Mouse (Mus musculus): ENCODE measurements around the gene Nkx2-9. TPM values are rescaled to one million over a fixed set of nuclear protein-coding genes. Genes with fewer than 3 reads are reported as not detected.

The Nkx2-9 gene
- polyA plus RNA-seq, 1 experiment: 0.18 TPM

- no peak for TF ChIP-seq POLR2A (IDR thresholded peaks at IDR 0.05; ENCODE audit: borderline replicate concordance, extremely low read depth, low read depth, low read length)
- no peak for TF ChIP-seq CTCF (IDR thresholded peaks at IDR 0.05; ENCODE audit: insufficient read depth, low read length)
- peak; percentile 34 for DNase-seq
- Histone ChIP-seq H3K4me1 (ENCODE audit: control insufficient read depth, insufficient read depth, low read length) (no peaks in the 10 kb centered on the region; the same call in 1 of the 2 replicates), H3K4me3 (replicated peaks; ENCODE audit: extremely low read depth, low read depth, low read length) (no peak overlapping the region)
- 2% methylated on average over 57 of the region's 57 CpGs for WGBS
Observed at GRCm38 (mm10) chr12:56611504-56612348, 1.4 kb downstream of the Nkx2-9 start.

GRCm38 (mm10) chr12:56610851-56611250 is 2.2 kb downstream of the Nkx2-9 start:
- no peak for DNase-seq
- no peaks in the 10 kb centered on the region; the same call in 1 of the 2 replicates for H3K4me1 ChIP-seq (ENCODE audit: control insufficient read depth, insufficient read depth, low read length)
- no peak overlapping the region for H3K4me3 ChIP-seq (replicated peaks; ENCODE audit: extremely low read depth, low read depth, low read length)
- 23% methylated on average over 6 of the region's 6 CpGs for WGBS
- TF ChIP-seq POLR2A (IDR thresholded peaks at IDR 0.05; ENCODE audit: borderline replicate concordance, extremely low read depth, low read depth, low read length): no peak
- TF ChIP-seq CTCF (IDR thresholded peaks at IDR 0.05; ENCODE audit: insufficient read depth, low read length): no peak

- peak; percentile 14 for DNase-seq
- no peak overlapping the region for H3K4me3 ChIP-seq (replicated peaks; ENCODE audit: extremely low read depth, low read depth, low read length)
- H3K4me1 ChIP-seq (ENCODE audit: control insufficient read depth, insufficient read depth, low read length): no peaks in the 10 kb centered on the region
- TF ChIP-seq CTCF (IDR thresholded peaks at IDR 0.05; ENCODE audit: insufficient read depth, low read length) (peak; percentile 53), POLR2A (IDR thresholded peaks at IDR 0.05; ENCODE audit: borderline replicate concordance, extremely low read depth, low read depth, low read length) (no peak)
- 6% methylated on average over 4 of the region's 4 CpGs for WGBS
Observed at GRCm38 (mm10) chr12:56591722-56592121, 21.4 kb downstream of the Nkx2-9 start.

GRCm38 (mm10) chr12:56587830-56588229 is 25.3 kb downstream of the Nkx2-9 start:
- no peak for TF ChIP-seq POLR2A (IDR thresholded peaks at IDR 0.05; ENCODE audit: borderline replicate concordance, extremely low read depth, low read depth, low read length)
- no peak for TF ChIP-seq CTCF (IDR thresholded peaks at IDR 0.05; ENCODE audit: insufficient read depth, low read length)
- H3K4me1 ChIP-seq (ENCODE audit: control insufficient read depth, insufficient read depth, low read length): no peaks in the 10 kb centered on the region
- no peak overlapping the region for H3K4me3 ChIP-seq (replicated peaks; ENCODE audit: extremely low read depth, low read depth, low read length)
- WGBS: 31% methylated on average over 6 of the region's 6 CpGs
- DNase-seq: no peak

Other genes starting within 250 kb of the Nkx2-9 start
- gene Nkx2-1, start 76.4 kb downstream of the Nkx2-9 start, polyA plus RNA-seq (2012; rRNA removed): 267 and 400 TPM in 2 replicates
- 0.98 and 16.8 TPM in 2 replicates for gene Pax9, start 78.5 kb upstream of the Nkx2-9 start, polyA plus RNA-seq (2012; rRNA removed)